ENCODE assay signal across 8 mouse cellular contexts in the genomic region with DNA sequence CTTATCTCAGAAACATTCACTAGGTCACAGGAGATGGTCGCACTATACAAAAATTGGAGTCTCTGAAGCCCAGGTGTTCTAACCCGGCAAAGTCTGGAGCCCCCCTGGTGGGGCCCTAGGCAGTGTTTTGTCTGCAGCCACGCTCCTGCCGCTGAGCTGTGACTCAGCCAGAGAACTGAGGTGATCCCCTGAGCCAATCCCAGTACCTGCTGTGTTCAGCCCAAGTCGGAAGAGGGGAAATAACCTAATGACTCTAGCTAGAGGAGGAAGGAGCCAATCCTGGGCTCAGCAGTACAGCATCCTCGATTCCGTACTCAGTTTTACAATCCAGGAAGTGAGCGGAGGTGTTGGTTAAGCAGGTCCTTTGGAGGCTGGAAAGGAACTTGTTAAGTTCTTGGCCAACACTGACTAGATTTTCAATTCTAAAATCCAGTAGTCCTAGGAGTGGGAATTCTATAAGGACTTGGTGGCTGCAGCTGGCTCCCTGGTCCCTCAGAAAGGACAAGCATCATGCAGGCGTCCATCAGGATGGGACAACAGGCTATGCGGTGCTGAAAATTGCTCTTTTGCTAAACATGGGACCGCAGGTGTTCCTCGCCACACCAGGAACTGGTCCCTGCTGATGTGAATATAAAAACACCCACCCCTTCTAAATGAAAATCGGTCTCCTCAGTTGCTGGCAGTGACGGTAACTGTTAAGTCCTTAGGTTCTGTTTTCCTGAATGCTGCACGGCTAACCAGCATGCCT. TPM values are rescaled to one million over a fixed set of nuclear protein-coding genes. Genes with fewer than 3 reads are reported as not detected.
A peak's percentile ranks its signal among the peaks of the same experiment; 100 is the strongest.
DNase-seq lines count a peak whose midpoint lies in the region; ATAC-seq lines count a peak whose summit lies in the region.

No protein-coding gene starts in this region.

- no peaks in the 10 kb centered on the region for H3K9me3 ChIP-seq in embryonic facial prominence, embryonic 12.5 days
- no peaks in the 10 kb centered on the region for H3K9me3 ChIP-seq in heart, embryonic 10.5 days
- H3K9me3 ChIP-seq in kidney, embryonic 14.5 days (ENCODE audit: control insufficient read depth, low read length) = no peaks in the 10 kb centered on the region

- peak; percentile 92 for DNase-seq in 3T3-L1 (ENCODE audit: low read depth, low spot score)
- peak; percentile 87 for DNase-seq in adrenal gland, postnatal 25 days
- DNase-seq in heart, embryonic 10.5 days (ENCODE audit: low spot score) = peak; percentile 92
- DNase-seq in liver = peak; percentile 82
- peak; percentile 21 to 42 for DNase-seq in monocyte, adult 2 months (ENCODE audit: low read depth in 1 of 2, low spot score in 2 of 2)
- peak; percentile 35 to 62 for DNase-seq in spleen, postnatal 14 days (ENCODE audit: low spot score in 2 of 2)

- no peaks in the 10 kb centered on the region for H3K36me3 ChIP-seq in embryonic facial prominence, embryonic 12.5 days
- no peaks in the 10 kb centered on the region for H3K36me3 ChIP-seq in heart, embryonic 10.5 days
- H3K36me3 ChIP-seq in kidney, embryonic 14.5 days (ENCODE audit: control insufficient read depth, insufficient read depth, low read length) = no peaks in the 10 kb centered on the region

- peak; percentile 80 for ATAC-seq in embryonic facial prominence, embryonic 12.5 days (ENCODE audit: insufficient number of reproducible peaks, insufficient read depth, low FRiP score, low TSS enrichment)
- peak; percentile 84 for ATAC-seq in kidney, embryonic 14.5 days (ENCODE audit: low FRiP score, low TSS enrichment)

- 7% methylated on average over 15 of the region's 15 CpGs for WGBS in embryonic facial prominence, embryonic 12.5 days
- 13% methylated on average over 15 of the region's 15 CpGs for WGBS in heart, embryonic 10.5 days
- 10% methylated on average over 15 of the region's 15 CpGs for WGBS in kidney, embryonic 14.5 days

- no peak overlapping the region for H3K9ac ChIP-seq in embryonic facial prominence, embryonic 12.5 days
- no peak overlapping the region for H3K9ac ChIP-seq in kidney, embryonic 14.5 days (ENCODE audit: low read depth, low read length)

- H3K4me3 ChIP-seq in embryonic facial prominence, embryonic 12.5 days = peak overlapping the region; percentile 26
- H3K4me3 ChIP-seq in heart, embryonic 10.5 days = peak overlapping the region; percentile 50
- peak overlapping the region; percentile 29 for H3K4me3 ChIP-seq in kidney, embryonic 14.5 days (ENCODE audit: low read length)

- H3K27me3 ChIP-seq in embryonic facial prominence, embryonic 12.5 days = no peaks in the 10 kb centered on the region
- no peaks in the 10 kb centered on the region for H3K27me3 ChIP-seq in heart, embryonic 10.5 days (ENCODE audit: insufficient read depth, poor library complexity, severe bottlenecking)
- H3K27me3 ChIP-seq in kidney, embryonic 14.5 days (ENCODE audit: control insufficient read depth, insufficient read depth, low read length) = no peaks in the 10 kb centered on the region

- H3K4me2 ChIP-seq in embryonic facial prominence, embryonic 12.5 days (replicated peaks) = peak overlapping the region; percentile 53
- peak overlapping the region; percentile 48 for H3K4me2 ChIP-seq in kidney, embryonic 14.5 days (replicated peaks; ENCODE audit: low read depth, low read length)

- H3K4me1 ChIP-seq in embryonic facial prominence, embryonic 12.5 days = peaks cover 32% of the 10 kb centered on the region
- peaks cover 50% of the 10 kb centered on the region for H3K4me1 ChIP-seq in heart, embryonic 10.5 days
- peaks cover 22% of the 10 kb centered on the region for H3K4me1 ChIP-seq in kidney, embryonic 14.5 days (ENCODE audit: control insufficient read depth, insufficient read depth, low read length)

- H3K27ac ChIP-seq in embryonic facial prominence, embryonic 12.5 days = peak overlapping the region; percentile 75
- H3K27ac ChIP-seq in heart, embryonic 10.5 days = peak overlapping the region; percentile 81
- no peak overlapping the region; the same call in 1 of the 2 replicates for H3K27ac ChIP-seq in kidney, embryonic 14.5 days (ENCODE audit: low read depth, low read length)

RNA-seq across cellular contexts. Expression of a gene that starts 19.1 kb away (rescaled TPM):
- 53.1 and 72.2 TPM in 2 replicates for total RNA-seq in adrenal gland, postnatal 25 days (2021)
- polyA plus RNA-seq in embryonic facial prominence, embryonic 12.5 days (2016; fragmentation: Nextera tagmentation; extraction: Ambion mirVana) = 8.0 and 8.8 TPM in 2 replicates
- polyA plus RNA-seq in heart, embryonic 10.5 days (2016; fragmentation: Nextera tagmentation; extraction: Ambion mirVana) = 3.3 and 4.6 TPM in 2 replicates
- 3.5 and 6.1 TPM in 2 replicates for polyA plus RNA-seq in kidney, embryonic 14.5 days (2014; fragmentation: Nextera tagmentation; extraction: Ambion mirVana)

Comparison
In these comparisons a context has a peak if more than half of its experiments do, and no peak if none do; other contexts are left out.
1. DNase-seq: peak in every context shown above with its lines; median percentile 92 in 3T3-L1; 92 in heart, embryonic 10.5 days; 87 in adrenal gland, postnatal 25 days; 82 in liver; 48 in spleen, postnatal 14 days; 32 in monocyte, adult 2 months.